Mouse (Mus musculus) cerebellum, postnatal 10 days (tissue): ENCODE measurements around the gene Pym1.
A peak's percentile ranks its signal among the peaks of the same experiment; 100 is the strongest.

ENCODE experiments used
- DNase-seq, 2 experiments: peaks; one replicate each; pipeline ENCODE4 v3.0.0; 2021; ENCODE audit warnings: mixed read lengths in 2 of 2

The Pym1 gene

GRCm38 (mm10) chr10:128805092-128806000 is 57.7 kb downstream of the Pym1 start:
- peak; percentile 98 to 99 for DNase-seq

- peak in 1 of 2 experiments; percentile 16 for DNase-seq
These were observed 58.4 kb downstream of the Pym1 start for GRCm38 (mm10) chr10:128806086-128806485.

GRCm38 (mm10) chr10:128807018-128807417 is 59.3 kb downstream of the Pym1 start:
- DNase-seq = no peak
